Mouse (Mus musculus) leukemia stem cell, adult 10-12 weeks (primary cell): Measurements from ENCODE around the gene Sohlh1. TPM values are rescaled to one million over a fixed set of nuclear protein-coding genes. Genes with fewer than 3 reads are reported as not detected.

Source experiments
- polyA plus RNA-seq: library from polyadenylated mRNA; stranded (reverse); fragments of >175 nt; gene quantifications from 2 replicates; pipeline ENCODE4 v1.2.3, GENCODE M21; 2012; ENCODE audit warnings: low replicate concordance

The Sohlh1 gene
- not detected in 2 replicates for polyA plus RNA-seq

DNA sequence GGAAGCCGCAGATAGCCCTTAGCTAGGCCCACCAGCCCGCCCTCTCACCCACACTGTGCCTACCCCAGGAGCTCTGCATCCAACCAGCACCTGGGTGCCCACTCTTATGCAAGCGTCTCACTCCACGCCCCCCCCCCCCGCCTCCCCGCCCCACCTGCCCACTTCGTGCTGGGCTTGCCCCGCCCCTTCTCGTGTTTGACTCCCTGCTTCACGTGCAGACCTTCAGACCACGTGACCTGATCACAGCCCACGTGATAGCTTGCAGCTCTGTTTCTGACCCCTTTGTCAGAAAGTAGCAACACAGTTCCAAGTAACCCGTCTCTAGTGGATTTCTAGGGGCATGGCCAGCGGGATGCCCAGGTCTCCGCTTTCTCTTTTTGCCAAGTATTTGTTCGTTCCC is at the start of gene Sohlh1:
TSS of gene Sohlh1 (minus strand) at position 23 of the 400 bp plus-strand sequence.

GRCm38 (mm10) chr2:25863337-25864131 is 16.5 kb upstream of the Sohlh1 start, which contains the start of gene Kcnt1:
Gene Kcnt1 (plus strand): TSS chr2:25863734.

DNA sequence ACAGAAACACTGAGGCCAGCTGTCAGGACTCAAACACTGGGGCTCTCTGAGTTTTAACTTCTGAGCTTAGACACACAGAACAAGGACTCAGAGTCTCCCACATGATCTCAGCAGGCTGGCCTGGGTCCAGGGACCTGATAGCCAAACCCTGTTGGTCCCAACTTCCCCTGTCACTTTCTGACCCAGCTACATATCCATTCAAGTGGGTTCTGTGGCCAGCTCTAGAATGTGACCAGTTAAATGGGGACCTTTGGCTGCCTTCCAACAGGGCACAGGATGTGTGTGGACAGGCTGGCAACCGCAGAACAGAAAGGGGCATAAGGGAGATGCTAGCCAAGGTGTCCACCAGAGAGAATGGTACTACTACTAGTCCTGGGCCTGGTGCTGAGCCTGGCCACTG is 24.2 kb downstream of the Sohlh1 start, which contains the start of gene Lcn9:
TSS of gene Lcn9 (plus strand) at position 348 of the 400 bp plus-strand sequence.

DNA sequence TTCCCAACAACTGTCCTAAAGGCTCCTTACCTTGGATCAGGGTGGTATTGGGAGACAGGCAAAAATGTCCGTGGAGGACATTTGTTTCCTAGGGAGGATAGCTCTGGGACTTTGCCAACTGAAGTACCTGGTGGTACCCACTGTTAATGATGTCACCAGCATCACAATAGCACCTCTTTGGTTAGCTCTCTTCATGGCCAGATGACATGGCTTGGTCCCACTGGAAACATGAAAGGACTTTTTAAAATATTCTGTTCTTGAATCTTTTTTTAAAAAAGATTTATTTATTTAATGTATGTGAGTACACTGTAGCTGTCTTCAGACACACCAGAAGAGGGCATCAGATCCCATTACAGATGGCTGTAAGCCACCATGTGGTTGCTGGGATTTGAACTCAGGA is 31.3 kb downstream of the Sohlh1 start, which contains the start of gene Glt6d1:
TSS of gene Glt6d1 (minus strand) at position 101 of the 400 bp plus-strand sequence.

Other genes with a start within 250 kb of the Sohlh1 start
- gene Rabl6, start 238.7 kb downstream of the Sohlh1 start, polyA plus RNA-seq = 67.9 and 125 TPM in 2 replicates
- not detected in 2 replicates for gene Ccdc183, start 229.6 kb downstream of the Sohlh1 start, polyA plus RNA-seq
- gene Tmem141, start 225.2 kb downstream of the Sohlh1 start, polyA plus RNA-seq = 1.6 and 4.4 TPM in 2 replicates
- 41.7 and 86.1 TPM in 2 replicates for gene Fcna, start 219.2 kb downstream of the Sohlh1 start, polyA plus RNA-seq
- not detected in 2 replicates for gene Lcn8, start 194.1 kb downstream of the Sohlh1 start, polyA plus RNA-seq
- not detected in 2 replicates for gene Lcn5, start 189.3 kb downstream of the Sohlh1 start, polyA plus RNA-seq
- not detected in 2 replicates for gene Lcn6, start 170.5 kb downstream of the Sohlh1 start, polyA plus RNA-seq
- gene Lcn10, start 164.5 kb downstream of the Sohlh1 start, polyA plus RNA-seq = not detected in 2 replicates
- gene Obp2a, start 147.2 kb downstream of the Sohlh1 start, polyA plus RNA-seq = not detected in 2 replicates
- 22.3 and 63.5 TPM in 2 replicates for gene Bmyc, start 140.5 kb downstream of the Sohlh1 start, polyA plus RNA-seq
- gene Obp2b, start 110.2 kb downstream of the Sohlh1 start, polyA plus RNA-seq = not detected in 2 replicates
- gene Lcn3, start 81.7 kb downstream of the Sohlh1 start, polyA plus RNA-seq = not detected in 2 replicates
- not detected in 2 replicates for gene Lcn11, start 70.2 kb downstream of the Sohlh1 start, polyA plus RNA-seq
- not detected in 2 replicates for gene Gm13539, start 65.0 kb downstream of the Sohlh1 start, polyA plus RNA-seq
- not detected in 2 replicates for gene Glt6d1, start 31.4 kb downstream of the Sohlh1 start, polyA plus RNA-seq
- not detected in 2 replicates for gene Lcn9, start 24.1 kb downstream of the Sohlh1 start, polyA plus RNA-seq
- 0.08 TPM in 1 of 2 replicates, not detected in the other for gene Kcnt1, start 16.5 kb upstream of the Sohlh1 start, polyA plus RNA-seq
- 4.2 and 12.4 TPM in 2 replicates for gene Camsap1, start 136.0 kb upstream of the Sohlh1 start, polyA plus RNA-seq
- gene Ubac1, start 174.5 kb upstream of the Sohlh1 start, polyA plus RNA-seq = 331 and 343 TPM in 2 replicates